Mouse (Mus musculus) layer of hippocampus, adult 2 months (tissue): ENCODE data around the gene Mfsd14a. TPM values are rescaled to one million over a fixed set of nuclear protein-coding genes. Genes with fewer than 3 reads are reported as not detected.
"Not testable (repeated sequence)": the region's sequence is repeated elsewhere in the genome, so short reads cannot be mapped to it uniquely, and the experiment has no call there.

ENCODE experiments used
- DNase-seq, 2 experiments: peaks; one replicate each; pipeline ENCODE4 v3.0.0; 2022; ENCODE audit warnings: low spot score in 2 of 2
- H3K27ac ChIP-seq: fragments of 200-600 bp; 2 replicates; pipeline ENCODE4 v1.8.1; 2022
- H3K4me3 ChIP-seq: fragments of 200-600 bp; 2 replicates; pipeline ENCODE4 v1.8.1; 2022; ENCODE audit warnings: mild to moderate bottlenecking
- CTCF ChIP-seq: fragments of 200-600 bp; conservative IDR thresholded peaks from 2 replicates; pipeline ENCODE4 v1.8.1; 2022; ENCODE audit warnings: antibody characterized with exemption, mild to moderate bottlenecking, moderate library complexity
- long read RNA-seq, 2 experiments: library from polyadenylated mRNA; stranded (forward); transcript quantifications; one replicate each; pipeline ENCODE4 v2.0.0; 2021; ENCODE audit warnings: borderline mapping rate in 2 of 2
- total RNA-seq, 2 experiments: library from RNA; stranded (reverse); gene quantifications; 2 replicates each; pipeline ENCODE4 v1.2.3; 2021

Mfsd14a gene
- 10 to 100 TPM; 54.4 to 57.7 TPM for total RNA-seq
- long read RNA-seq, experiment 1, transcript Mfsd14a-201 (12 exons, 2,782 nt) = major isoform, 67 of 73 reads
- long read RNA-seq, experiment 1, partial matches to known transcripts = 2 of 73 reads
- long read RNA-seq, experiment 1, other reads (novel, unspliced or antisense) = 3 of 73 reads
- long read RNA-seq, experiment 2, transcript Mfsd14a-201 (12 exons, 2,782 nt) = major isoform, 105 of 114 reads
- long read RNA-seq, experiment 2, partial matches to known transcripts = 3 of 114 reads
- long read RNA-seq, experiment 2, other reads (novel, unspliced or antisense) = 5 of 114 reads

DNA sequence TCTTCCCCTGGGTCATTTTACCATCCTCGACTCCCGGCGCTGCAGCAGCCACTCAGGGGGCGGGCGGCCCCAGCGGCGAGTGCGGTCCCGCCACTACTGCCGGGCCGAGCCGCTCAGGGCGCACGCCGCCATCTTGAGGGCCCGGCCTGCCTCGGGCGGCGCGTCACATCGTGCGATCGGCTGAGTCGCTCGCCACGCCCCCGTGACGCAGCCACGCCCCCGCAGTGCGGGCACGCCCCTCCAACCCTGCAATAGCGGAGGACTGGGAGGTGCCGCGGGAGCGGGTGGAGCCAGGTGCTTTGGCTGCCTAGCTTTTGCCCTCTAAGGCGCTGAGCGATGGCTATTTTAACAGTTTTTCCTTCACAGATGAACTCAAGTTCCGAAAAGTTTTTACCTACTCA, at the start of gene Mfsd14a:
Gene Mfsd14a, minus strand, starts transcription at position 215 of the 401 bp plus-strand sequence.
- Histone ChIP-seq H3K4me3 (peak within 1 kb of the TSS; percentile 91), H3K27ac (peak within 1 kb of the TSS; percentile 96)
- DNase-seq = peak; percentile 97 to 100
- 0 out of 2 replicates have a peak, but pooled peaks have one; percentile 5 for TF ChIP-seq CTCF

- Histone ChIP-seq H3K4me3 (peak overlapping the region; percentile 92), H3K27ac (peak overlapping the region; percentile 94)
- no peak for TF ChIP-seq CTCF
- peak; percentile 74 to 87 for DNase-seq
Measured at GRCm38 (mm10) chr3:116711624-116712435, 49.4 kb upstream of the Mfsd14a start.

- Histone ChIP-seq H3K27ac (no peak overlapping the region), H3K4me3 (peak overlapping the region; percentile 92; the same call in 1 of the 2 replicates)
- no peak for DNase-seq
- no peak for TF ChIP-seq CTCF
Measured at GRCm38 (mm10) chr3:116710941-116711340, 48.5 kb upstream of the Mfsd14a start.

DNA sequence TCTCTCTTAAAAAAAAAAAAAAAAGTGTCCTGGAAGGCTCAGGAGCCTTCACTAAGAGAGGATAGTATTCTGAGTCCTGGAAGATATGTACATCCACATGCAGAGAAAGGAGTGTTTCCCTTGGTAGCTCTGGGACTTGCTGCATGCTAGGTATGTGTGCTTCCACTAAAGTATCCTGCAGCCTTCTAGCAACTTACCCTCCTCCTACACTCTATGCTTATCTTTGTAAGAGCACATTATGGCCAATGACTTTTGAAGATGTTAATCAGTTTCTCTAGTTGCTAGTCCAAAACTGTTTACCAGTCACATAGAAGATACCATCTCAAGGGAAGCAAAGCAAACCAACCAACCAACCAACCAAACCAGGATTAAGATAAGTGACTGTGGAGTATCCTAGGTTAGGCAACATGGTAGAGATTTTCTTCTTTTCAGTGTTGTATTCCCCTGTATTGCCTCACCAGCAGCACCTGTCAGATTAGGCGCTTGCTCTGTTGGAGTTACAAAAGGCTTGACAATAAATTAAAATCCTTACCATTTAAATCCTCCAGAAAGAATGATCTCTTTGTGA, 43.2 kb upstream of the Mfsd14a start:
- no peak for DNase-seq
- no peak for TF ChIP-seq CTCF
- Histone ChIP-seq H3K4me3 (no peak overlapping the region), H3K27ac (no peak overlapping the region)

- Histone ChIP-seq H3K4me3 (no peak overlapping the region), H3K27ac (no peak overlapping the region)
- DNase-seq = no peak
- no peak for TF ChIP-seq CTCF
Measured at GRCm38 (mm10) chr3:116703835-116704234, 41.4 kb upstream of the Mfsd14a start.

GRCm38 (mm10) chr3:116702647-116703272, 40.3 kb upstream of the Mfsd14a start:
- no peak overlapping the region for H3K4me3 ChIP-seq
- TF ChIP-seq CTCF = no peak
- no peak for DNase-seq
- no peak overlapping the region for H3K27ac ChIP-seq

DNA sequence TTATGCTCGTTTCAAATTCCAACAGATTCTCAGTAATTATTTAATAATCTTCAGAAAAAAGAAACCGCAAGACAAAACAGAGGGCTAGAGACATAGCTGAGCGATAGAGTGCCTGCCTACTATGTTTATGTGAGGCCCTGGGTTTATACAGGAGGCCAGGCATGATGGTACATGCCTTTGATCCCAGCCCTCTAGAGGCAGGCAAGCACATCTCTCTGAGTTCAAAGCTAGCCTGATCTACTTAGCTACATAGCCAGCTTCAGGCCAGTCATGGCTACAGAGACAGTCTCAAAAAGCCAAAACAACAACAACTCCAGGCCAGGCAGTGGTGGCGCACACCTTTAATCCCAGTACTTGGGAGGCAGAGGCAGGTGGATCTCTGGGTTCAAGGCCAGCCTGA, 39.1 kb upstream of the Mfsd14a start:
- no peak for TF ChIP-seq CTCF
- DNase-seq = no peak
- no peak overlapping the region for H3K4me3 ChIP-seq
- no peak overlapping the region for H3K27ac ChIP-seq

DNA sequence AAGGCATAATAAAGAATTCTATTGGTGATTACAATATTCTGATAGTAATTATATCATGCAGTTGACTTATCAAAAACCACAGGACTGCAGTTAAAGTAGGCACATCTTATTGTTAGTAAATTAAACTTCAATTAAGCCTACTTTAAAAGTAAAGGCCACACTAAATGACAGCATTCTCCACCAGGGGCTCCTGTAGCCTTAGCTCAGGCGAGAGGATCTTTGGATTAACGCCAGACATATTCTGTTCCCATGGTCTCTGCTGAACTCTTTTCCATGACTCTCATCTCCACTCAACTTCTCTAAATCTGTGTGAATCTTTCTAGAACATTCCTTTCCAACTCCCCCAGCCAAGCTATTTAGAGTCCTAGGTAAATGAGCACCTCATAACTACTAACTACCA, 36.3 kb upstream of the Mfsd14a start:
- H3K4me3 ChIP-seq = no peak overlapping the region
- TF ChIP-seq CTCF = peak; percentile 46
- no peak for DNase-seq
- H3K27ac ChIP-seq = no peak overlapping the region

- TF ChIP-seq CTCF = no peak
- Histone ChIP-seq H3K4me3 (no peak overlapping the region), H3K27ac (no peak overlapping the region)
- DNase-seq = no peak
Measured at GRCm38 (mm10) chr3:116695666-116695985, 33.1 kb upstream of the Mfsd14a start.

DNA sequence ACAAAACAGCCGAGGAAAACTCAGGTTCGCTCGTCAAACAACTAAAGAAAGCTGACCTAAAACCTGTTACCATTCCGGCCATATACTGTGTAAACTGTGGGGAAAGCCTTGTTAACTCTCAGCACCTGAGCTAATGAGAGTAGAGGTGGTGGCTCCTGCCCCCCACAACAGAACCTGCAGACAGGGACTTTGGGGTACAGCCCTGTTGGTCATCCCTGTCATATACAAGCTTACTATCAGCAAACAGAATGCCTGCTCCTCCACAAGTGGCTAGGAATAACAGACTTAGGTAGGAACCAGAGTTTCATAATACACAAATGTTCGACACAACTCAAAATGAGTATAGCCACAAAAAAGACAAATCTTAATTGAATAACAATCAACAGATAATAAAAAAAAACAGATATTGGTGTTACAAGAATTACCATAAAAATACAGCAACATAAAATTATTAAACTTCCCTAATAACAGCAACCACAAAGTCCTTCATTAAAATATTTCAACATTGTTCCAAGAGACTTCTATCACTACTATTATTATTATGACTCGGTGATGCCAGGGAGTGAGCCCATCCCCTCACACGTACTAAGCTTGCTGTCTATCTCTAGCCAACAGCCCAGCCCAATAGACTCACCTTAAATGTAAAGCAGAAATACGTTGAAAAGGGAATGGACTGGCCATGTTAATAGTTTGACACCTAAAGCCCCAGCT, 32.6 kb upstream of the Mfsd14a start:
- no peak overlapping the region for H3K4me3 ChIP-seq
- no peak overlapping the region for H3K27ac ChIP-seq
- DNase-seq = no peak
- no peak for TF ChIP-seq CTCF

DNA sequence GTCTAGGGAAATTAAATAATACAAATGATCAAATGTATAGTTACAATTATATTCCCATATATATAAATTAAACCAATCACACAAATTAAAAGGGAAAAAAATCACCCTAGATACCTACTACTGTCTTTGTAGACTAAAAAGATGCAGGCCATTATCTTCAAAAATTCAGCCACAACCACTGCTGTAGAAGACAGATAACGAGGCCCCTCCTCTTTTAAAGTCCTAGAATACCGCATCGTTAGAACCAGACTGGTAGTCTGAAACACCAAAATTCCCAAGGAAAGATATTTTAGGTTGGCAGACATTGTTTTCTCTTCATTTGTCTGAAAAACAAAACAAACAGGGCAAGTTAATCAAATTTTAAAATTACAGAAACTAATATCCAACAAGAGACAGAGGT, 31.8 kb upstream of the Mfsd14a start:
- no peak for TF ChIP-seq CTCF
- no peak for DNase-seq
- Histone ChIP-seq H3K4me3 (no peak overlapping the region), H3K27ac (no peak overlapping the region)

DNA sequence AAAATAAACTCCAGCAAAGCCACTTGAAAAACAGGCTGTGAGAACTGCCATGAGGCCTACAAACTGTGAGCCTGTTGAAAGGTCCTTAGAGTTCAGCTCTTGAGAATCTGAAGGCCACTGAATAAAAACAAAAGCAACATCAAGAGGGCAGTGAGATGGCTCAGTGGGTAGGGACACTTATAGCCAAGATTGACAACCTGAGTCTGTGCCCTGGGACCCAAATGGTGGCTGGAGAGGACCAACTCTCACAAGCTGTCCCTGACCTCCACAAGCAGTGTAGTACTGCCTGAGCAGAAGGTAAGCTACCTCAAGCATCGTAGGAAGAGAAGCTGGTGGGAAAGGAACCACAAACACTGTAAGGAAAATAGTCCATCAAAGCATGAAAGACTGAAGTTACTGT, 18.7 kb upstream of the Mfsd14a start, which contains the start of gene Gm43191:
Gene Gm43191, minus strand, starts transcription at position 101 of the 400 bp plus-strand sequence.
- no peak for TF ChIP-seq CTCF
- no peak for DNase-seq
- Histone ChIP-seq H3K27ac (no peak within 1 kb of the TSS), H3K4me3 (no peak within 1 kb of the TSS)

GRCm38 (mm10) chr3:116664281-116664680, 1.8 kb upstream of the Mfsd14a start:
- not testable (repeated sequence) for DNase-seq, H3K4me3 ChIP-seq, H3K27ac ChIP-seq
